Mouse (Mus musculus) heart, adult 2 months (tissue): ENCODE measurements around the gene Patj. TPM values are rescaled to one million over a fixed set of nuclear protein-coding genes. Genes with fewer than 3 reads are reported as not detected.

ENCODE experiments used
- DNase-seq, 2 experiments: peaks; one replicate each; pipeline ENCODE4 v3.0.0; 2021
- H3K27ac ChIP-seq: fragments of 200-600 bp; 2 replicates; pipeline ENCODE4 v1.8.1; 2022
- H3K27me3 ChIP-seq: fragments of 200-500 bp; 2 replicates; pipeline ENCODE4 v1.6.1; 2012; ENCODE audit warnings: mild to moderate bottlenecking, low read length, inconsistent platforms, mixed read lengths; ENCODE audit not compliant: control insufficient read depth, insufficient read depth
- H3K36me3 ChIP-seq: fragments of 200-500 bp; 2 replicates; pipeline ENCODE4 v1.6.1; 2012; ENCODE audit warnings: low read length, inconsistent platforms; ENCODE audit not compliant: control insufficient read depth, insufficient read depth
- H3K4me1 ChIP-seq: fragments of 200-500 bp; 2 replicates; pipeline ENCODE4 v1.6.1; 2011; ENCODE audit warnings: low read length; ENCODE audit not compliant: control insufficient read depth, insufficient read depth
- H3K4me3 ChIP-seq: fragments of 200-600 bp; 2 replicates; pipeline ENCODE4 v1.8.1; 2022
- H3K79me2 ChIP-seq: fragments of 200-500 bp; replicated peaks from 2 replicates; pipeline ENCODE4 v1.6.1; 2012; ENCODE audit warnings: mild to moderate bottlenecking, inconsistent platforms, low read length, moderate library complexity, mixed read lengths; ENCODE audit not compliant: control insufficient read depth, insufficient read depth
- H3K9ac ChIP-seq: fragments of 200-500 bp; 2 replicates; pipeline ENCODE4 v1.6.1; 2012; ENCODE audit warnings: low read depth, mild to moderate bottlenecking, control low read depth, inconsistent platforms, low read length, mixed read lengths
- CTCF ChIP-seq: fragments of 200-600 bp; IDR thresholded peaks from 2 replicates; pipeline ENCODE4 v1.8.1; 2022; ENCODE audit warnings: antibody characterized with exemption, mild to moderate bottlenecking, moderate library complexity
- EP300 ChIP-seq: fragments of 200-500 bp; IDR thresholded peaks from 2 replicates; pipeline ENCODE4 v1.6.1; 2011; ENCODE audit warnings: low read depth, low read length, control low read depth; ENCODE audit not compliant: insufficient read depth
- POLR2A ChIP-seq: fragments of 200-500 bp; IDR thresholded peaks from 2 replicates; pipeline ENCODE4 v1.6.1; 2011; ENCODE audit warnings: mild to moderate bottlenecking, low read depth, low read length, control low read depth; ENCODE audit not compliant: insufficient read depth
- WGBS: fragments of 180-500 bp; shearing (Covaris S2); methylation state at CpG from one replicate; pipeline ENCODE4 v1.1.7; 2018; 5-methylcytosine and 5-hydroxymethylcytosine counted together
- intact Hi-C: fragments of 180-260 bp; cut with DNase I; formaldehyde crosslinking; loops from one replicate; pipeline ENCODE4 v1.15.1; 2025
- polyA plus RNA-seq: library from polyadenylated mRNA; depleted of rRNA; stranded (reverse); fragments of >200 nt; gene quantifications from 2 replicates; pipeline ENCODE4 v1.2.3, GENCODE M21; 2012
- total RNA-seq, 2 experiments: library from RNA; stranded (reverse); gene quantifications; 2 replicates each; pipeline ENCODE4 v1.2.3; 2021

Gene Patj
- total and polyA plus RNA-seq, 3 experiments, result 6.1 to 14.5 (median 13.8) TPM

GRCm38 (mm10) chr4:98638731-98639130, 243.1 kb downstream of the Patj start:
- Histone ChIP-seq H3K4me3 (no peak overlapping the region), H3K27ac (no peak overlapping the region), H3K27me3 (no peaks in the 10 kb centered on the region), H3K79me2 (no peaks in the 10 kb centered on the region), H3K9ac (no peak overlapping the region), H3K4me1 (no peaks in the 10 kb centered on the region), H3K36me3 (no peaks in the 10 kb centered on the region)
- DNase-seq, result no peak
- TF ChIP-seq CTCF, result no peak
- TF ChIP-seq EP300, result no peak
- TF ChIP-seq POLR2A, result no peak
- intact Hi-C loops, result no loop called here
- WGBS, result 90% methylated on average over 8 of the region's 8 CpGs

GRCm38 (mm10) chr4:98653650-98654049, 258.1 kb downstream of the Patj start:
- Histone ChIP-seq H3K27ac (no peak overlapping the region), H3K36me3 (no peaks in the 10 kb centered on the region), H3K9ac (no peak overlapping the region), H3K4me1 (no peaks in the 10 kb centered on the region), H3K27me3 (no peaks in the 10 kb centered on the region), H3K4me3 (no peak overlapping the region), H3K79me2 (no peaks in the 10 kb centered on the region)
- TF ChIP-seq POLR2A, result no peak
- TF ChIP-seq EP300, result no peak
- no peak for TF ChIP-seq CTCF
- no peak for DNase-seq
- intact Hi-C loops, result no loop called here
- WGBS, result 54% methylated on average over 7 of the region's 7 CpGs

DNA sequence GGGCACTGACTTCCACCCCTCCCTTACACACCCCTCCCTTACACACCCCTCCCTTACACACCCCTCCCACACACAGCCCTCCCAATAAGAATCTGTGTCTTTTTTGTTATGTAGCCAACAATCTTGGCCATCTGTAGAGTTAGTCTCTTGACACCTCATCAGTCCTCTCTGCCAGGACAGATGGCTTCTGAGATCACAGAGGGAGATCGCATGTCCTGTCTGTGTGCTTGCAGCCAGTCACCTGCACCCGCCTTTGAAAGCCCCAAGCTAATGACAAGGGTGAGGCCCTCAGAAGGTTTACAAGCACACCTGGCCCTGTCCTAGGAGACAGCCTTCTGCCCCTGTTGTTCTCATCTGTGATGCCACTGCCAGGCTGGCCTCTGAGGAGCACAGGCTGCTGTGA, 258.8 kb downstream of the Patj start:
- Histone ChIP-seq H3K9ac (no peak overlapping the region), H3K79me2 (no peaks in the 10 kb centered on the region), H3K27me3 (no peaks in the 10 kb centered on the region), H3K4me1 (no peaks in the 10 kb centered on the region), H3K36me3 (no peaks in the 10 kb centered on the region), H3K4me3 (no peak overlapping the region), H3K27ac (no peak overlapping the region)
- TF ChIP-seq EP300, result no peak
- TF ChIP-seq POLR2A, result no peak
- no peak for TF ChIP-seq CTCF
- 72% methylated on average over 2 of the region's 2 CpGs for WGBS
- intact Hi-C loops, result no loop called here
- DNase-seq, result no peak

GRCm38 (mm10) chr4:98656759-98657158, 261.2 kb downstream of the Patj start:
- Histone ChIP-seq H3K36me3 (no peaks in the 10 kb centered on the region), H3K27ac (no peak overlapping the region), H3K9ac (no peak overlapping the region), H3K79me2 (no peaks in the 10 kb centered on the region), H3K4me3 (no peak overlapping the region), H3K4me1 (no peaks in the 10 kb centered on the region), H3K27me3 (no peaks in the 10 kb centered on the region)
- TF ChIP-seq POLR2A (no peak), EP300 (no peak), CTCF (no peak)
- 80% methylated on average over 1 of the region's 1 CpGs for WGBS
- intact Hi-C loops, result no loop called here
- DNase-seq, result no peak

DNA sequence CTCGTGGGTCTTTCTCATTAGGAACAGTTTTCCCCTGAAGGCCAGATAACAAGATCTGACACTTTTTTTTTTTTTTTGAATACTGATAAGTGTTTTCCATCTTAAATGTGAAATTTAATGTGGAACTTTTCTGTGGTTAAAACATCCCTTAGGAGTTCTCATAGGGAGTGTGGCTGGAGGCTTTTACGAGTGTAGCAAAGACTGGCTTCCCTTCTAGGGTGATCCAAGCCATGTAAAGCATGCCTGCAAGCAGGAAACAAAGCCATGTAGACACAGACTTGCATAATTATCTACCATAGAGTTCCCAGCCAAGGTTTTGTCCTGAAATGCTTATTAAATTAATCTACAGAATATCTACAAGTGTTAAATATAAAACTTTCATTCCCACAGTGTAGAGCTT, 263.4 kb downstream of the Patj start:
- TF ChIP-seq CTCF (no peak), EP300 (no peak), POLR2A (no peak)
- Histone ChIP-seq H3K36me3 (no peaks in the 10 kb centered on the region), H3K27ac (no peak overlapping the region), H3K4me1 (no peaks in the 10 kb centered on the region), H3K9ac (no peak overlapping the region), H3K4me3 (no peak overlapping the region), H3K79me2 (no peaks in the 10 kb centered on the region), H3K27me3 (no peaks in the 10 kb centered on the region)
- WGBS, result 69% methylated on average over 2 of the region's 2 CpGs
- no peak for DNase-seq
- intact Hi-C loops, result no loop called here

DNA sequence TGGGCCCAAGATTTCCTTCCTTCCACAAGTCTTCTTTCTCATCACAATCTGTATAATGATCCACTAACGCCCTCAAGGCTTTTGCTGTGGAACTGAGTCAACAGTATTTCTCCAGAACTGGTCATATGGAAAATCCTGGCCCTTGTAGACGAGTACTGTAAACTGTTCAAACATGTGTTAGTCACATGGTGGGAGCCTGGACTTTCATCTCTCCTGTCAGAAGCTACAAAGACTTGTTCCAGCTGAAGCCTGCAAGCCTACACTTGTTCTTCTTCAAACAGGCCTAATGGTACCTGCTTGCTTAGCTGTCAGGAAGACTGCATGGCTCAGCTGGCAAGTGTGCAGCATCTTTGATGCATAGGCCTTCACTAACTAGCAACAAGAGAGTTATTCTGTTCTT, 264.9 kb downstream of the Patj start:
- TF ChIP-seq CTCF (no peak), EP300 (no peak), POLR2A (no peak)

DNA sequence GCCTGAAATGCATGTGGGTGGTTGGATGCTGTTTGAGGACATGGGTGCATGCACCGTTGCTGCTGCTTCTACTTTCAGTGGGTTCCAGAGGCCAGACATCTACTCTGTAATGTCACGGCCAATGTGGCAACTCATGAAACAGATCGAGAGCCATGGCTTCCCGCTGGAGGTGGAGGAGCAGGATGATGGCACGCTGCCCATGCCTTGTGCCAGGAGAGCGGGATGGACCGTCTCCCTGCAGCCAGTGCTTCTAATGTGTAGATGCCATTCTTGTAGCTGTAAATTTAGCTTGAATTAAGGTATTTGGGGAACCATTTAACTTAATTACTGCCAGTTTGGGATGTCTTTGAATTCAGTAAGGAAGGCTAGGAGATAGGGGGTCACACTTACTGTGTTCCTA, 270.3 kb downstream of the Patj start:
- 82% methylated on average over 7 of the region's 7 CpGs for WGBS
- H3K4me1 ChIP-seq, result no peaks in the 10 kb centered on the region
- no peaks in the 10 kb centered on the region for H3K36me3 ChIP-seq
- no peak for DNase-seq
- no peaks in the 10 kb centered on the region for H3K79me2 ChIP-seq
- no peak overlapping the region for H3K27ac ChIP-seq
- intact Hi-C loops, result no loop called here
- H3K4me3 ChIP-seq, result no peak overlapping the region
- H3K9ac ChIP-seq, result no peak overlapping the region
- no peaks in the 10 kb centered on the region for H3K27me3 ChIP-seq
- no peak for TF ChIP-seq POLR2A
- no peak for TF ChIP-seq EP300
- no peak for TF ChIP-seq CTCF

More for the DNA sequence above, 264.9 kb downstream of the Patj start:
- no peak overlapping the region for H3K4me3 ChIP-seq
- H3K4me1 ChIP-seq, result no peaks in the 10 kb centered on the region
- no peak for DNase-seq
- H3K36me3 ChIP-seq, result no peaks in the 10 kb centered on the region
- intact Hi-C loops, result no loop called here
- H3K27me3 ChIP-seq, result no peaks in the 10 kb centered on the region
- 82% methylated on average over 2 of the region's 2 CpGs for WGBS
- no peak overlapping the region for H3K27ac ChIP-seq
- no peaks in the 10 kb centered on the region for H3K79me2 ChIP-seq
- H3K9ac ChIP-seq, result no peak overlapping the region
